ENCODE assay signal across 8 mouse cellular contexts in the genomic region with DNA sequence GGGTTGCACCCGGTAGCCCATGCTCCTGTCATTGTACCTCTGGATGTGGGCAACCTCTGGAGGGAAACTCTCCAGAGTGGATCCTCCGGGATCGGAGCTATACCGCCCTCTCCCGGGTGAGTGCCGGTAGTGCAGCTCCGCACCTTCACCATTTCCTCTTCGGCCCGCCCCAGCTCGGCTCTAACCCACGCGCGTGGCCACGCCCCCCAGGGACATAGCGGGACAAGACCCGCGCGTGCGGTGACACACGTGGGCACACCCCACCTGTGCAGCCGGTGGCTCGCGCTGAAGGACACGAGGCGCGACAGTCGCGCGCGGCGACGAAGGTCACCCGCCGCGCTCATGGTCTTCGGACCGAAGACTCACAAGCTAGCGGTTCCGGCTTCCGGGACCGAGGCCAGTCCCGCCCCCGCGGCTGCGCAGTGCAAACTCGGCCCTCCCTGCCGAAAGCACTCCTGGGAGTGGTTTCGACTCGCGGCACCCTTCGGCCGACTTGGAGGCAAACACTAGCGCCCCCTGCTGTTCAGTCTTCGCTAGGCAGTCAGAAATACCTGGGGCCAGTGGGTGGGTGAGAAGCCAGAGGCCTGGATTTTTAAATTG. TPM values are rescaled to one million over a fixed set of nuclear protein-coding genes. Genes with fewer than 3 reads are reported as not detected.
DNase-seq lines count a peak whose midpoint lies in the region; ATAC-seq lines count a peak whose summit lies in the region.

A gene (minus strand): TSS at position 432 of the 600 bp plus-strand sequence.

- peak within 1 kb of the TSS; percentile 89 for H3K27ac ChIP-seq in hindbrain, embryonic 13.5 days

- peaks cover 17% of the 10 kb centered on the region for H3K4me1 ChIP-seq in hindbrain, embryonic 13.5 days (replicated peaks)

- WGBS in hindbrain, embryonic 13.5 days: under 1% methylated on average over 54 of the region's 54 CpGs

- H3K27me3 ChIP-seq in hindbrain, embryonic 13.5 days: no peaks in the 10 kb centered on the region

- peak within 1 kb of the TSS; percentile 62 for H3K4me2 ChIP-seq in hindbrain, embryonic 13.5 days

- H3K9me3 ChIP-seq in hindbrain, embryonic 13.5 days: no peaks in the 10 kb centered on the region

- DNase-seq in NIH3T3 (ENCODE audit: low read depth): peak; percentile 98
- peak; percentile 99 for DNase-seq in cerebellum, postnatal 10 days
- peak; percentile 92 to 95 for DNase-seq in frontal cortex, postnatal 14 days (ENCODE audit: low spot score in 2 of 2)
- peak; percentile 97 to 98 for DNase-seq in layer of hippocampus, postnatal 25 days (ENCODE audit: extremely low spot score in 1 of 2, low spot score in 1 of 2)
- DNase-seq in lung, postnatal 25 days (ENCODE audit: low spot score): peak; percentile 98
- peak; percentile 99 for DNase-seq in retina, embryonic 14.5 days (ENCODE audit: low spot score)
- peak; percentile 99 for DNase-seq in thymus, postnatal 4 days

- ATAC-seq in hindbrain, embryonic 13.5 days (ENCODE audit: low FRiP score): peak; percentile 99

- peak within 1 kb of the TSS; percentile 77 for H3K9ac ChIP-seq in hindbrain, embryonic 13.5 days

- H3K36me3 ChIP-seq in hindbrain, embryonic 13.5 days: peaks cover 10% of the 10 kb centered on the region

- peak within 1 kb of the TSS; percentile 68 for H3K4me3 ChIP-seq in hindbrain, embryonic 13.5 days

RNA-seq across cellular contexts. Expression of the gene that starts here (rescaled TPM):
- polyA plus RNA-seq in hindbrain, embryonic 13.5 days (2015; fragmentation: Nextera tagmentation; extraction: Ambion mirVana): 119 and 128 TPM in 2 replicates
- 10 to 100 TPM; 36.0 to 39.8 TPM for total RNA-seq in layer of hippocampus, postnatal 25 days (2021)

Comparison
In these comparisons a context has a peak if more than half of its experiments do, and no peak if none do; other contexts are left out.
1. Peak in every context shown above with its lines: DNase-seq, ATAC-seq, H3K4me3 ChIP-seq and H3K27ac ChIP-seq.